Mouse (Mus musculus): ENCODE results near the gene Trim71. TPM values are rescaled to one million over a fixed set of nuclear protein-coding genes. Genes with fewer than 3 reads are reported as not detected.

The Trim71 gene
- total and polyA plus RNA-seq, 2 experiments: not detected

- WGBS: 91% methylated on average over 9 of the region's 9 CpGs
- Histone ChIP-seq H3K79me2 (ENCODE audit: control insufficient read depth, insufficient read depth, low read length) (no peaks in the 10 kb centered on the region), H3K27ac (replicated peaks; ENCODE audit: insufficient read depth, low read depth, low read length) (no peak overlapping the region), H3K4me1 (ENCODE audit: control insufficient read depth, insufficient read depth, low read length) (no peaks in the 10 kb centered on the region), H3K36me3 (ENCODE audit: control insufficient read depth, insufficient read depth, low read length) (no peaks in the 10 kb centered on the region), H3K4me3 (ENCODE audit: insufficient read depth, low read depth, low read length) (no peak overlapping the region), H3K27me3 (ENCODE audit: control insufficient read depth, insufficient read depth, low read length) (peaks cover 3% of the 10 kb centered on the region; the same call in 1 of the 2 replicates), H3K9ac (ENCODE audit: low read depth, low read length) (no peak overlapping the region)
- no peak for DNase-seq (ENCODE audit: extremely low read depth, low read depth, low spot score)
- TF ChIP-seq POLR2A (IDR thresholded peaks at IDR 0.05; ENCODE audit: extremely low read depth, insufficient read depth, low read length) (no peak), CTCF (IDR thresholded peaks at IDR 0.05; ENCODE audit: low read depth, low read length) (no peak)
Observed at GRCm38 (mm10) chr9:114509785-114510184, 54.4 kb downstream of the Trim71 start.

GRCm38 (mm10) chr9:114507421-114507820, 56.7 kb downstream of the Trim71 start:
- H3K27me3 ChIP-seq (ENCODE audit: control insufficient read depth, insufficient read depth, low read length): no peaks in the 10 kb centered on the region
- WGBS: 90% methylated on average over 9 of the region's 9 CpGs
- no peak overlapping the region for H3K9ac ChIP-seq (ENCODE audit: low read depth, low read length)
- no peaks in the 10 kb centered on the region for H3K4me1 ChIP-seq (ENCODE audit: control insufficient read depth, insufficient read depth, low read length)
- TF ChIP-seq POLR2A (IDR thresholded peaks at IDR 0.05; ENCODE audit: extremely low read depth, insufficient read depth, low read length) (no peak), CTCF (IDR thresholded peaks at IDR 0.05; ENCODE audit: low read depth, low read length) (no peak)
- H3K4me3 ChIP-seq (ENCODE audit: insufficient read depth, low read depth, low read length): no peak overlapping the region
- H3K27ac ChIP-seq (replicated peaks; ENCODE audit: insufficient read depth, low read depth, low read length): no peak overlapping the region
- DNase-seq (ENCODE audit: extremely low read depth, low read depth, low spot score): no peak
- no peaks in the 10 kb centered on the region for H3K79me2 ChIP-seq (ENCODE audit: control insufficient read depth, insufficient read depth, low read length)
- H3K36me3 ChIP-seq (ENCODE audit: control insufficient read depth, insufficient read depth, low read length): no peaks in the 10 kb centered on the region

GRCm38 (mm10) chr9:114506564-114506963, 57.6 kb downstream of the Trim71 start:
- H3K36me3 ChIP-seq (ENCODE audit: control insufficient read depth, insufficient read depth, low read length): no peaks in the 10 kb centered on the region
- H3K4me1 ChIP-seq (ENCODE audit: control insufficient read depth, insufficient read depth, low read length): no peaks in the 10 kb centered on the region
- DNase-seq (ENCODE audit: extremely low read depth, low read depth, low spot score): no peak
- H3K9ac ChIP-seq (ENCODE audit: low read depth, low read length): no peak overlapping the region
- H3K79me2 ChIP-seq (ENCODE audit: control insufficient read depth, insufficient read depth, low read length): no peaks in the 10 kb centered on the region
- TF ChIP-seq POLR2A (IDR thresholded peaks at IDR 0.05; ENCODE audit: extremely low read depth, insufficient read depth, low read length) (no peak), CTCF (IDR thresholded peaks at IDR 0.05; ENCODE audit: low read depth, low read length) (no peak)
- no peak overlapping the region for H3K4me3 ChIP-seq (ENCODE audit: insufficient read depth, low read depth, low read length)
- H3K27ac ChIP-seq (replicated peaks; ENCODE audit: insufficient read depth, low read depth, low read length): no peak overlapping the region
- 82% methylated on average over 4 of the region's 4 CpGs for WGBS
- H3K27me3 ChIP-seq (ENCODE audit: control insufficient read depth, insufficient read depth, low read length): no peaks in the 10 kb centered on the region

GRCm38 (mm10) chr9:114504816-114505215, 59.4 kb downstream of the Trim71 start, which contains the start of gene Ccr4:
Gene Ccr4 (minus strand): TSS chr9:114504916.
- H3K9ac ChIP-seq (ENCODE audit: low read depth, low read length): no peak within 1 kb of the TSS
- H3K4me3 ChIP-seq (ENCODE audit: insufficient read depth, low read depth, low read length): no peak within 1 kb of the TSS
- TF ChIP-seq CTCF (IDR thresholded peaks at IDR 0.05; ENCODE audit: low read depth, low read length) (no peak), POLR2A (IDR thresholded peaks at IDR 0.05; ENCODE audit: extremely low read depth, insufficient read depth, low read length) (no peak)
- H3K27ac ChIP-seq (replicated peaks; ENCODE audit: insufficient read depth, low read depth, low read length): no peak within 1 kb of the TSS
- H3K4me1 ChIP-seq (ENCODE audit: control insufficient read depth, insufficient read depth, low read length): no peaks in the 10 kb centered on the region
- H3K27me3 ChIP-seq (ENCODE audit: control insufficient read depth, insufficient read depth, low read length): no peaks in the 10 kb centered on the region
- DNase-seq (ENCODE audit: extremely low read depth, low read depth, low spot score): no peak
- WGBS: 91% methylated on average over 9 of the region's 9 CpGs
- H3K36me3 ChIP-seq (ENCODE audit: control insufficient read depth, insufficient read depth, low read length): no peaks in the 10 kb centered on the region
- no peaks in the 10 kb centered on the region for H3K79me2 ChIP-seq (ENCODE audit: control insufficient read depth, insufficient read depth, low read length)

- no peak overlapping the region for H3K4me3 ChIP-seq (ENCODE audit: insufficient read depth, low read depth, low read length)
- no peak for DNase-seq (ENCODE audit: extremely low read depth, low read depth, low spot score)
- H3K27ac ChIP-seq (replicated peaks; ENCODE audit: insufficient read depth, low read depth, low read length): no peak overlapping the region
- H3K79me2 ChIP-seq (ENCODE audit: control insufficient read depth, insufficient read depth, low read length): no peaks in the 10 kb centered on the region
- no peaks in the 10 kb centered on the region for H3K27me3 ChIP-seq (ENCODE audit: control insufficient read depth, insufficient read depth, low read length)
- whole genome bisulfite sequencing: 65% methylated on average over 15 of the region's 15 CpGs
- no peaks in the 10 kb centered on the region for H3K4me1 ChIP-seq (ENCODE audit: control insufficient read depth, insufficient read depth, low read length)
- H3K9ac ChIP-seq (ENCODE audit: low read depth, low read length): no peak overlapping the region
- no peaks in the 10 kb centered on the region for H3K36me3 ChIP-seq (ENCODE audit: control insufficient read depth, insufficient read depth, low read length)
- TF ChIP-seq CTCF (IDR thresholded peaks at IDR 0.05; ENCODE audit: low read depth, low read length) (no peak), POLR2A (IDR thresholded peaks at IDR 0.05; ENCODE audit: extremely low read depth, insufficient read depth, low read length) (no peak)
Observed at GRCm38 (mm10) chr9:114502711-114503427, 61.3 kb downstream of the Trim71 start.

GRCm38 (mm10) chr9:114501913-114502312, 62.3 kb downstream of the Trim71 start:
- no peak overlapping the region for H3K27ac ChIP-seq (replicated peaks; ENCODE audit: insufficient read depth, low read depth, low read length)
- no peak for DNase-seq (ENCODE audit: extremely low read depth, low read depth, low spot score)
- no peaks in the 10 kb centered on the region for H3K79me2 ChIP-seq (ENCODE audit: control insufficient read depth, insufficient read depth, low read length)
- no peaks in the 10 kb centered on the region for H3K4me1 ChIP-seq (ENCODE audit: control insufficient read depth, insufficient read depth, low read length)
- WGBS: 98% methylated on average over 11 of the region's 11 CpGs
- no peak overlapping the region for H3K4me3 ChIP-seq (ENCODE audit: insufficient read depth, low read depth, low read length)
- TF ChIP-seq POLR2A (IDR thresholded peaks at IDR 0.05; ENCODE audit: extremely low read depth, insufficient read depth, low read length) (no peak), CTCF (IDR thresholded peaks at IDR 0.05; ENCODE audit: low read depth, low read length) (no peak)
- H3K9ac ChIP-seq (ENCODE audit: low read depth, low read length): no peak overlapping the region
- no peaks in the 10 kb centered on the region for H3K27me3 ChIP-seq (ENCODE audit: control insufficient read depth, insufficient read depth, low read length)
- H3K36me3 ChIP-seq (ENCODE audit: control insufficient read depth, insufficient read depth, low read length): no peaks in the 10 kb centered on the region
